Mouse (Mus musculus) thymus, postnatal 25 days (tissue): ENCODE measurements around the gene Actl11.

Experiments
- DNase-seq: peaks from one replicate; pipeline ENCODE4 v3.0.0; 2022

The Actl11 gene

DNA sequence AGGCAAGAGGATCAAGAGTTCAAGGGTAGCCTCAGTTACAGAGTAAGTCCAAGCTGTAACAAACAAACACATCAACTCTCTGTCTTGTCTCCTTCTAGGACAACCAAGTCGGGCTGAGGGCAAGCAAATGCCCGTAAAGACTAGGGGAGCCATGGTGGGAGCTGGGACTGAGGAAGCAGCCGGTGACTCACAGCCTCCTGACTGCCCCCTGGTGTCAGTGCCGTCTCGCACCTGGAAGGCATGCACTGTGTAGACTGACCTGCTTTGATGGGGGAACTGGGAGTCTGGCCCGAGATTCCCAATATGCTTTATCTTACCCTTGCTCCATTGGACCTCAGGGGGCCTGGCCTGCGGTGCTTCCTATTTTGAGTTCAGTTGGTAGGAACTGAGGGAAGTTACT lies 5.2 kb upstream of the Actl11 start:
- DNase-seq: peak; percentile 57

DNA sequence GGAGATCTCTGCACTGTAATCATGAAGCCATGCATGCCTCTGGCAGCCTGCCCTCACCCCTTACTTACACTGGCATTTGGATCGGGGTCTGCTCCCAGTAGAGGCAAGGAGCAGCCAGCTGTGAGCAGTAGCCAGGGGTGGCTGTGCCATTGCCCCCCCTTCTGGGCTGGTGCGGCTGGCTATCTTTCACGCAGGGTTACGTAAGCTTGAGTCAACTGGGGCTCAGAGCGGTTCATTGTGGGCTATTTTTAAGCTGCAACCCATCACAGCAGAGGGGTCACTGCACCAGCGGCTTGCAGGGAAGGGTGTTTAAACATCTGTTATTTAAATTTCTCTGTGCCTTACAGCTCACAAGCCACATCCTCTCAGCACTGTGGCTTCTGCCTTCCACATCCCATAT lies 4.3 kb upstream of the Actl11 start:
- DNase-seq: no peak

DNA sequence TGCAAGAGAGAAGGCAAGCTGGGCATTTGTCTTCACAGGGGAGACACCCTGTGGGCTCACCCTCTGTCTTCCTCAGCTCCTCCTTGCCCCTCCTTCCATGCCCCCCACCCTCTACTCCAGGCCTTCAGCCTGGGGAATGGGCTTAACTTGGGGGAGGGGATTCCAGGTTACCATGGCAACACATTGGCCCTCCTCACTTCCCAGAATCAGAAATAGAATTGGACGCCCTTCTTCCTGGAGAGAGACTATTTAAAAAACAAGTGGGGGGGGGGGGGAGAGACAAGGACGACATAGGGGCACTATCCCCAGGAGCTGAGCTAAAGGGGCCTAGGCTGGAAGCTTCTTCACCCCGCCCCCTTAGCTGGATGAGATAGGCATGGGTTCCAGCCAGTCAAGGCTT lies 3.0 kb upstream of the Actl11 start:
- DNase-seq: no peak

DNA sequence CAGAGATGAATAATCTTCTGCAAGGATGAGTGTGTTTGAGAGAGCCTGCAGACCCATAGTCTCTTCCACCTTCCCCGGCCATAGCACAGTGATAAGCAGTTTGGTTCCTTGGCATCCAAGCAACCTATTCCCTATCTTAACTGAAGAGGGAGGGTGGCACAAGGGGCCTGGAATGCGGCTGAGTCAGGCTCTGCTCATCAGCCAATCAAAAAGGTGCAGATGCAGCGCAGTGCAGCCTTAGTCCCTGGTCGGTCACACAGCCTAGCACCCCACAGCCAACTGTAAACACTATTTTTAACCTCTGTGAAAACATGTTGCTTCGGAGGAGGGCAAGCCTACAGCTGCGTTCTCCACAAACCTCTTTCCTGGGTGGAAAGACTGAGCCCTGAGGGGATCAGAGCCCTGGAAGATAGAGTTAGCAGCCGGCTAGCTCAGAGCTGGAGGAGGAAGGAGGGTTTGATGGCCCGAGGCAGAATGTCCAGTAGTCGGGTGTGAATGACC lies 1.3 kb upstream of the Actl11 start:
- no peak for DNase-seq

DNA sequence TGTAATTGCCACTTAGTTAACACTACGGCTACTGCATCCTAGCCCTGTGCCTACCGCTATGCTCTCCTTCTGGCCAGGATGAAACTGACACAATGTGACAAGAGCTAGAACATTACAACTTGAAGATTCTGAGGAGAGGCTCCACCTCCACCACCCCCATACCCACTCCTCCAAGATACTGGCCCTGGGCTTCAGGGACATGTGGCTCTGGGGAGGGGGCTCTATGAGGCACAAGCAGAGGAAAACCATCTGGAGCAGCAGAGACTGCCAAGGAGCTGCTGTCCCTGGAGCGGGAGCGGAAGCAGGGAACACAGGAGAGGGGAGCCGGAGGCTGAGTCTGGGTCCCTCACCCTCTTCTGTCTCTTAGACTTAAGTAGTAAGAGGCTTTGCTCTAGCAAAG lies 520 bp upstream of the Actl11 start:
- no peak for DNase-seq

DNA sequence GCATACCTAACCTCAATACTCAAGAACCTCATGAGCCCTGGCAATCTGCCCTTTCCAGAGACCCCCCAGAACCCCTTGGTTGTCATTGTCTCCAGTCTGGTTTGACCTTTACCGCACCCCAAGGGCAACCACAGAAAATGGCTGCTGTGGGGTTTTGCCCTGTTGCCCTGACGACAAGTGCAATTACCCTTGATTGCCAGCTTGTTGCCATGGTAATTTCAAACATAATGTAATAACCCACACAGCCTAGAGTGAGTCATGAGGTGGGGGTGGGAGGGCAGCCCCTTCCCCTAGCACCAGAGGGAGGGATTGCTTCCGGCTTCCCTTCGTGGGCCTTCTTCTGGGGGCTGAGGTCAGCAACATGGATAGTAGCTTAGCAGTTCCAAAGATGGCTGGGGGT lies 4.0 kb downstream of the Actl11 start:
- DNase-seq: no peak

DNA sequence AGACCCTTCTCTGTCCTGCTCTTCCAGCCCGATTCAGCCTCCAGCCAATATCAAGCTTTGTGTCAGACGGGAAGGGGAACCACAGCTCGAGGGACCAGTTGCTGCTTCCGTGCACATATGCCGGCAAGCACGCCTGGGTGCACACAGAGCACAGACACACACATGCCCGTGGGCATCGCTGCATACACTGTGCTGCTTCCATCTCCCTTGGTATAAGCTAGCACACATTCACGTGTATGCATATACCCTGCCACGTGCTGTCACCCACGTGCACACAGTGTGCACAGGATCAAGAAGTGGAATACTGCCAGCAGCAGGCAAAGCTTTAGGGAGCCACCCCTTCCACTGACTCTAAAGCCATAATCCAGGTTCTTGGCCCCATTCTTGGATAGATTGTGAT lies 5.9 kb downstream of the Actl11 start:
- DNase-seq: no peak

DNA sequence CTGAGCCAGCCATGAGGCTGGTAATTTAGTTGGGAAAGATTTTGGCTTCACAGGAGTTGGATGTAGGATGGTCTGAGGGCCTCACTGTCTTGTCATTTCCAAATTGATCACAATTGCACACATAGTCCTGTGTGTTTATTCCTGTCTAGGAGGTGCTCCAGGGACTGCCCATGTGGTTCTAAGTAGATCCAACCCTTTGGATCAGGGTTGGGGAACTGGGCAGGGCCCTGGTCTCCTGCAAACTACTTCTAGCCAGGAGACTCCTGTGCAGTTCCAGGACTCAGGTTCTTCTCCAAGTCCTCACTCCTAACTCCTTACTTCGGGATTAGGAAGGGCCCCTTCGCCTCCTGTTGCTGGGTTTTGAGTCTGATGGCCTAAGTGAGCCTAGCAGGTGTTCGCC lies 7.1 kb downstream of the Actl11 start, which contains the start of gene Camkv:
Camkv (plus strand) TSS at position 301 of the 400 bp plus-strand sequence.
- no peak for DNase-seq

DNA sequence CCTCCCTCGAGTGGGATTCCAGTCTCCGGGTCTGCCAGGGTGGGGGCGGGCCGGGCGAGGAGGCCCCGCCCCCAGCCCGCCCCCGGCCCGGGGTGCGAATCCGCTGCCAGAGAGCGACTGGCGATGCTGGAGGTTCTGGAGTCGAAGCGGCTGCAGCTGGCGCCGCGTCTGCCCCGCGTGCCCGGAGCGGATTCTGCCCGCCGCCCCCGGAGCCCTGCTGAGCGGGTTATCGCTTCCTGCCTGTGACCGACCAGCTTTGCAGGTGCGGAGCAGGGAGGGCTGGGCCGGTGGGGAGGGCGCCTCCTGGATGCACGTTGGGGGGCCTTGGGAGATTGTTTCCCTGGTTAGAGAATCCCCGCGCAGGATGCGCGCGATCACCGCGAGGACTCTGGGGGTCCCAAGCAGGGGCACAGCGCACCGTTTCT lies 7.5 kb downstream of the Actl11 start:
- DNase-seq: peak; percentile 87

DNA sequence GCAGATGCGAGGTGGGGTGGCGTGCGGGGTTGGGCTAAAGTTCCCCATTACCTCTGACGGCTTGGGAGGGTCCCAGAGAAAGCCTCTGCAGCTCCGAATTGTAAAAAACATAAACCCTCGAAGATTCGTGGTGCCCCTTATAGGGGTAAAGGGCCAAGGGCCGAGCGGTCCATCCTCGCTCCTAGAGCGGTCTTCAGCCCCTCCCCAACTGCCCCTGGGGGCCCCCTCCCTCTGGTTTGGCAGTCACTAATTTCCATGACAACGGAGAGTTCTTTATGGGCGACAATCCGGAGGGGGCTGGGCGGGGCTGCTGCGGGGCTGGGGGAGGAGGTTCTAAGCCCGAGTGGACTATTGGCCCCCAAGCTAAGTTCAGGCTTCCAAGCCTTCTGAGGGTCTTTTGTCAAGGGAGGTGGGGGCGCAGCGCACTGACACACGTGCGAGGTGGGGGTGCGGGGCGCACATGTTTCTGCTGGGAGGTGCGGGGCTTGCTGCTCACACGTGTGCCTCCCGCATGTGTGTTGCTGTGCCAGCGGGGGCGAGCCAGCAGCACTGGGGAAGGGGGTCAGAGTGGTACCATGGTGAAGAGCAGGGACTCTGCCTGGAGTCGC lies 8.1 kb downstream of the Actl11 start:
- DNase-seq: peak; percentile 28

DNA sequence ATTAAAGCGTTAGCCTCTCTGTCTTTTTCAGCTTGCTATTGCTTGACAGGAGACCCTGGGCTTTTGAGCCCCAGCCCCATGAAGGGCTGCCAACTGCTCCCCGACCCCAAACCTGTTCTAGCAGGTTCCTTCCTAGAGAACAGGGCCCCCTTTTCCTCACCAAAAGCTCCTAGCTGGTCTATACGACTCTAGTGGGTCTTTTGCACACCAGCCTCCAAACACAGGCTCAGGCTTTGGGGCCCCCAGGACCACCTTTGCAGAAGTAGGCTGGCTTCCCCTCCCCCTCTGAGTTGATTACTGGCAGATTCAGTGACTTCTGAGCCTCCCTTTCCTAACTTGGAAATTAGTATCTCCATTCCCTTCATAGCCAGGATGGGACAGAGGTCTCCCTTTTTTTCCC lies 8.6 kb downstream of the Actl11 start:
- no peak for DNase-seq

DNA sequence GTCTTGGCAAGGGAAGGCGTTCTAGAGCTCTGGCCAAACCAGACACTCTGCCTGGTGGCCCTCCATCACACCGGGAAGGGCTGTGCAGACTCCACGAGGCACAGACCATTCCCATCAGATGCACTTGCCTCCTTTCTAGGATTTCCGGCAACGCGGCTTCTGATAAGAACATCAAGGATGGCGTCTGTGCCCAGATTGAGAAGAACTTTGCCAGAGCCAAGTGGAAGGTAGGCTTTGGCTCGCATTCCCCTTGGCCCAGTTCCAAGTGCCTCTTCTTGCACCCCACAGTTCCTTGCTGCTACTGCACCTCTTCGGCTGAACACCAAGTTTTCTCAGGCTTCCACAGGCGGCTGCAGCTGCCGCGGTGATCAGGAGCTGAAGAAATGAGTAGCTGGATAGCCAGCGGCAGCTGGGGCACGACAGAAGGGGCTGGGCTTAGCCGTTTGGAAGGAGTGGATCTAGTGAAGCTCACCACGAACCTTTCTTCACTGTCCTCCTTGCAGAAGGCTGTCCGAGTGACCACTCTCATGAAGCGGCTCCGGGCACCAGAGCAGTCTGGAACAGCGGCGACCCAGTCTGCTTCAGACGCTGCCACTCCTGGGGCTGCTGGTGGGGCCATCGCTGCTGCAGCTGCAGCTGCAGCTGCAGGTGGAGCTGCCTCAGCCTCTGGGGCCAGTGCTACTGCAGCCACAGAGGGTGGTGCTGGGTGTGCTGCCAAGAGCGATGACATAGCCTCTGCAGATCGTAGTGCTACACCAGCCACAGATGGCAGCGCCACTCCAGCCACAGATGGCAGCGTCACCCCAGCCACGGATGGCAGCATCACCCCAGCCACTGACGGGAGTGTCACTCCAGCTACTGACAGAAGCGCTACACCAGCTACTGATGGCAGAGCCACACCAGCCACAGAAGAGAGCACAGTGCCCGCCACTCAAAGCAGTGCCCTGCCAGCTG lies 19.2 kb downstream of the Actl11 start:
- no peak for DNase-seq

DNA sequence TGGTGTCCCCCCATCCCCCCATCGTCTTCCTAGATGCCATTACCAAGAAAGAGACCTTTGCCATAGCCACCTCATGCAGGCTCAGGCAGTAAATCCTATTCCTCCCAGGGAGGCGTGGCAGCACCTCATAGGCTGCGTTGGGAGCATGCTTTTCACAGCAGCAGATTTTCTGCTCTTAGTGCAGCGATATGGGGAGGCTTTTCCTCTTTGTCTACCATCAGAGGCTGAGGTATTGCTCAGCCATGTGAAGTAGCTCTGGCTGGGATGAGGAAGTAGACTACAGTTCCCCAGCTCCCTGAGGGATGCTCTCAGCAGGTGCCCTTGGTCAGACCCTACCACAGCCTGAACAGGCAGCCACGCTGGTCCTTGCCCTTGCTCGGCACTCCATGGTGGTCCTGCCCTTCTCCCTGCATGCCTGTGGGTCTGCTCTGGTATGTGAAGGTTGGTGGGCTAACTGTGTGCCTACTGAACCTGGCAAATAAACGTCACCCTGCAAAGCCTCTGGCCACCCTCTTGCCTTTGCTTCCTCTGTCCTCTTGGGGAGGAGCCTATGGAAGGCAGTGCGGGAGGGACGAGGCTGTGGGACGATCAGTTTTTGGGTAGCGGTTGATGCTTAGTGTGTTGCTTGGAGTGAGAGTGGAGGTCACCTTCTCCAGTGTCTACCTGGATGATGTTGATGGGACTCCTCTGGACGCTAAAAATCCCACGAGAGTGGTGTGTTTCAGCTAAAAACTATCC lies 21.1 kb downstream of the Actl11 start:
- no peak for DNase-seq

DNA sequence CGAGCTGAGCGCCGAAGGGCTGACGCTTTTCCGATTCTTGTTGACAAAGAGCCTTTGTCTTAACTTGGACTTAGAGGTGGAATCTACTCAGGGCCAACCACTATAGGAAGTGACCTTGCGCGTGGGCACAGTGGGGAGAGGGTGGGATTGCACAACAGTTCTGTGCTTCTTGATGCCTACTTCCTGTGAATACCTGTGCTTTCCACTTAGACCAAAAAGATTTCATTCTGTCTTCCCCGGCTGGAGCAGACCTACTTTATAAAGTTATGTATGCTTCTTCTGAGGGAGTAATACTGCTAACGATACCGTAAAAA lies 21.6 kb downstream of the Actl11 start, which contains the start of gene Traip:
Traip (plus strand) TSS at position 215 of the 314 bp plus-strand sequence.
- DNase-seq: no peak

DNA sequence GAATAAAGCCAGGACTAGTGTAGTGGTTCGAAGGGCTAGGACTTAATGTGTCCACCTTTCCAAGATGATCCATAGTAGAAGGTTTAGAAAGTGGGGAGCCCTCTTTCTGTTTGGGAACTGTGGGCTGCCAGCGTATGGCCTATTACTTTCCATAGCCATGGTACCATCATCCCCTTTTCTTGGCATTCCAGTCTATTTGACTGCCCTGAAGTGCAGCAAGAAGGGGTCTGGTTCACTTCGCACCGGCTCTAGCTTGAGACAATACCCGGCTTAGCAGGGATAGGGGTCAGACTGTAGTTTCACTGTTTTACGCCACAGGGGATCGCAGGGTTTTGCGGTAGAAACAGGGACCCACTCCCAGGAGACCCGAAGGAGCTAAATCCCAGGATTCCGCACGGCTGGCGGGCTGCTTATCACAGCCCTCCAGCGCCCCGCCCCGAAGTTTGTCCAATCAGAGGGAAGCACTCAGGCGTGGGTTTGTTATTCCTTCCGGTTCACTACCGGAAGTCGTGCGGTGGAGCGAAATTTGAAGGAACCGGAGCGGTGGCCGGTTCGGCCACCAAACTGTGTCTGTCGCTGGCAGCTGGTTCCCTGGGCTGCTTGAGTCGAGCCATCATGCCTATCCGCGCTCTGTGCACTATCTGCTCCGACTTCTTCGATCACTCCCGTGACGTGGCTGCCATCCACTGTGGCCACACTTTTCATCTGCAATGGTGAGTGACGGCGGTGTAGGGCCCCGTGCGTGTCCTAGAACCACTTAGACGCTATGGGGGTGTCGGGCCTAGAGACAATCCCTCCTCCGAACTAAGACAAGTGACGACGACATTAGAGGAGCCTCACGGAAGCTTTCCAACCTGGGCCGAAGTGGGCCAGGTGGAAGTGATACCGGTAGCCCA lies 22.4 kb downstream of the Actl11 start:
- DNase-seq: peak; percentile 87

DNA sequence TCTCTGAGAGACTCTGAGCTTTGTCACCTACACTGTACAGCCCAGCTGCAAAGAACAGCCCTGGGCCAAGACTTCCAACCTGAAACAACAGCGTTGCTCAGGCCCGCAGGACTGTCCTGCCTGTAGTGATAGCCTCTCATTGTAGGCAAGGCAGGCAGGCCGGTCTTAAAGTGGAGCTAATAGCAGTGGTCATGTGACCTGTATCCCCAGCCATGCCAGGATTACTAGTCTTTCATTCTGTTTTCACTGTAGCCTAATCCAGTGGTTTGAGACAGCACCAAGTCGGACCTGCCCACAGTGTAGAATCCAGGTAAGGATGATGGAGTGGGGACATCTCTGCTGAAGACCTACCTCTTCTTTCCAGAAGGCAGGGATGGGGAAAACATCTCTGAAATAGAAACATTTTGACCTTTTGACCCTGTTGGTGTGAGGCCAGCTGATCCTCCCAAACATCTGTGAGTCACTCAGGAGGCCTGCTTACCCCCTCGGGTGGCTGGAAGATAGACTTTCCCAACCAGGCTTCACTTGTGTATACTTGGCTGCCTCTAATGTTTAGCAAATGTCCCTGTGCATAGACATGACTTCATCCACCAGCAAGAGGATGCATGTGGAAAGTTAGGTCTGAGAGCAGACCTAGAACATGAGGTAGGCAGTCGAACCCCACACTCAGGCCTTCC lies 27.5 kb downstream of the Actl11 start:
- DNase-seq: no peak

DNA sequence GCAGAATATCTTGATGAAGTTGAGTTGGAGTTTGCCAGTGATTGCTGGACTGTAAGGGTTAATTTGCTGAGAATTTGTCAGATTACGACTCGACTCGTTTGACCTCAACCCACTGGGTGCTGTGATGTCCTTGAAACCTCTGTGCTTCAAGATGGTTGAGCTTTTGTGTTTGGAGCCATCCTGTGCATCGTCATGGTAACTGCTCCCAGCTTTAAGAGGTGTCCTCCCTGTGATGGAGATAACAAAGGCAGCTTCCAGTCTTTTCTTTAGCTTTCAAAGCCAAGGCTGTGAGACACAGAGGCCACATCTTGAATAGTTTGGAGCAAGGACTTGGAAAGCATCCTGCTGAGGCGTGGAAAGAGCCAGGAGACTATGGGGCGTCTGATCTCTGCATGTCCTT lies 28.9 kb downstream of the Actl11 start:
- DNase-seq: no peak

DNA sequence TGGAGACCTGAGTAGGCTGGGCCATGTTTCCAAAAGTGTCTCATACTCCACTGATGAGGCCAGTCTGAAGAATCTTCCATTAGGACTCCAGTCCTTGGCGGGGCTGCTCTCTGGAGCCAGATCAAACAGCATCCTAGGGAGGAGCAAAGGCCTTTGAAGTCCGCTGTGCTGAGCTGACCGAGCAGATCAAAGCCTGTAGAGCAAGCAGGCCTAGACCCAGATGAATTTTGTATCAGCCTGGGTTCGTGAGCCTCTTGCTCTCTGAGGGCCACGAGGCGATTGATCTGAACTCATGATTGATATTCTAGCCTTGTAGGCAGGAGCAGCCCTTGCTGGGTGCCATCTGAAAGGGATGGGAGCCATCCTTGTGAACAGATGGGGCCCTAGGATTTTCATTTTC lies 31.6 kb downstream of the Actl11 start:
- no peak for DNase-seq

DNA sequence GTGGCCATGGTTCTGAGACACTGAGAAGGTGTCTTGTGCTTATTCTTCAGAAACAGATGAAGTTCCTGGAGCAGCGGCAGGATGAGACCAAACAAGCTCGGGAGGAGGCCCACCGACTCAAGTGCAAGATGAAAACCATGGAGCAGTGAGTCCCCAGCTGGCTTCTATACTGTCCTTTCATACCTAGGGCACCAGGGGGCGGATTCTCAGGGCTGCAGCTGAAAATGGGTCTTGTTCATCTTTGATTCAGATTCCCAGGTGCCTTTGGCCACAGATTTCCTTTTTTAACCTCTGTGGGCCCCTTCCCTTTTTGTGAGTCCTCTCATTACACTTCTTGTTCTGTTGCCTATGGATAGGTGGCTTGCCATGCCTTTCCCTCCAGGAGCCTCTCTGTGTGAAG lies 32.7 kb downstream of the Actl11 start:
- DNase-seq: peak; percentile 19

DNA sequence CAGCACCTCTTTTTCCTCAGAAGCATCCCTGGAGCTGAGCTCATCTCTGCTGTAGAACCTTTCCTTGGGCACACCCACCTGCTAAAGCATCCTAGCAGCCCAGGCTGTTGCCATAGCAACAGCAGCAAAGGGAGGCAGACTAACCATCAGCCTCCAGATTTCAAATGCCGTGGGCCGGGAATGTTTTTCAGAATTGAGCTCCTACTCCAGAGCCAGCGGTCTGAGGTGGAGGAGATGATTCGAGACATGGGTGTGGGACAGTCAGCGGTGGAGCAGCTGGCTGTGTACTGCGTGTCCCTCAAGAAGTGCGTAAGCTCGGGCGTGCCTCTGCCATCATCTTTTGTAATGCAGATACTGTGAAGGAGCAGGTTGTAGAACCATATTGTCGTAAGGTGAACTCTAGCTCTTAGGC lies 33.1 kb downstream of the Actl11 start:
- no peak for DNase-seq

DNA sequence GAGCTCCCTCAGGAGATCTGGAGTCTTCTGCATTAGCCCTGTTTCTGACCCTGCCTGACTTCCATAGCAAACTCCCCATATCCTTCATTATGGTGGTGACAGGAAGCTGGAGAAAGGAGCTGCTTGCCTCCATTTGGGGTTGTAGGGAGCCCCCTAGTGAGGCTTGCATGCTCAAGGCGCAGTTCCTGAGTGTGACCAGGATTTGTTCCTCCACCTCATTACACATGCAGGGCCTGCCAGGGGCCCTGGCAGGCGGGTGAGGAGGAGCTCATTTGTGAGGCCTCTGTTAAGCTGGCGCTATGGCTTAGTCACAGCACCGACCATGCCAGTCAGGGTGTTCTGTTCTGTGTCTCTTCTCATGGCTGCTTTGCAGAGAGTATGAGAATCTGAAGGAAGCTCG lies 33.6 kb downstream of the Actl11 start:
- DNase-seq: peak; percentile 24

DNA sequence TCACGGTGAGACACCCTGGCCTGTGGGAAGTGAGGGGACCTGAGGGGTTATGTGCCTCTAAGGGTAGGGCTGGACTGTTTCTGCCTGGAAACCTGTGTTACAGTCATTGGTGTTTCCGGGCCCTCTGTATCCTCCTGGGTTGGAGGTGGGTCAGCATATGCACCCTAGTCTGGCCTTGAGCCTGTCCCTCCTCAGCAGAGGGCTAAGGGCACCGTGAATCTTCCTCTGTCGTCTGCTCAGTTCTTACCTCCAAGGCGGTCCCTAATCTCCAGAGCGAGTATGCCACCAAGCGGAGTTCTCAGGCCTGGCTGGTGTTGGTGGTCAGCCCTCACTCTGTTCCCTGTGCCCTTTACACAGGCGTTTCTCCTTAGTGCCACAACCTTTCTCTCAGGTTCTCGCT lies 34.6 kb downstream of the Actl11 start:
- no peak for DNase-seq
